Mouse (Mus musculus) embryonic facial prominence, embryonic 14.5 days (tissue): ENCODE results near the gene Son. TPM values are rescaled to one million over a fixed set of nuclear protein-coding genes. Genes with fewer than 3 reads are reported as not detected.

Experiments
- ATAC-seq: fragments of 200-750 bp; cut with Nextera tagmentation; 2 replicates; pipeline ENCODE4 v1.8.0; 2017; ENCODE audit warnings: low read depth, moderate number of reproducible peaks, moderate TSS enrichment
- DNase-seq: peaks from one replicate; pipeline ENCODE4 v3.0.0-alpha.2; 2015; ENCODE audit warnings: low spot score
- H3K27ac ChIP-seq: fragments of 300-500 bp; sonication (generic); replicated peaks from 2 replicates; pipeline ENCODE4 v1.5.1; 2014; ENCODE audit warnings: low read depth, mild to moderate bottlenecking, low read length, moderate library complexity
- H3K27me3 ChIP-seq: fragments of 300-500 bp; sonication (generic); replicated peaks from 2 replicates; pipeline ENCODE4 v1.6.1; 2014; ENCODE audit warnings: low read length; ENCODE audit not compliant: control insufficient read depth, insufficient read depth
- H3K36me3 ChIP-seq: fragments of 300-500 bp; sonication (generic); 2 replicates; pipeline ENCODE4 v1.6.1; 2014; ENCODE audit warnings: low read length, mixed read lengths; ENCODE audit not compliant: control insufficient read depth, insufficient read depth
- H3K4me1 ChIP-seq: fragments of 300-500 bp; sonication (generic); 2 replicates; pipeline ENCODE4 v1.6.1; 2014; ENCODE audit warnings: antibody characterized with exemption, low read length; ENCODE audit not compliant: control insufficient read depth, insufficient read depth
- H3K4me2 ChIP-seq: fragments of 300-500 bp; sonication (generic); 2 replicates; pipeline ENCODE4 v1.6.1; 2014; ENCODE audit warnings: low read depth, mild to moderate bottlenecking, low read length, moderate library complexity, mixed read lengths
- H3K4me3 ChIP-seq: fragments of 300-500 bp; sonication (generic); 2 replicates; pipeline ENCODE4 v1.5.1; 2014; ENCODE audit warnings: low read depth, mild to moderate bottlenecking, low read length
- H3K9ac ChIP-seq: fragments of 300-500 bp; sonication (generic); 2 replicates; pipeline ENCODE4 v1.6.1; 2014; ENCODE audit warnings: low read depth, mild to moderate bottlenecking, low read length, moderate library complexity, mixed read lengths
- H3K9me3 ChIP-seq: fragments of 300-500 bp; sonication (generic); 2 replicates; pipeline ENCODE4 v1.6.1; 2016; ENCODE audit warnings: low read length; ENCODE audit not compliant: control insufficient read depth
- WGBS: fragments of 180-500 bp; shearing (Covaris S2); extraction: QIAGEN DNeasy Blood & Tissue Kit; methylation state at CpG from one replicate; pipeline ENCODE4 v1.1.7; 2014; 5-methylcytosine and 5-hydroxymethylcytosine counted together
- polyA plus RNA-seq: library from polyadenylated mRNA; unstranded; fragments of >200 nt; fragmentation: Nextera tagmentation; extraction: Ambion mirVana; gene quantifications from 2 replicates; pipeline ENCODE4 v1.2.1, GENCODE M21; 2014

Gene Son
- polyA plus RNA-seq, 1 experiment from 2014 or later = 145 TPM

GRCm38 (mm10) chr16:91728123-91729065, 81.1 kb downstream of the Son start, which contains the start of gene Cryzl1:
Gene Cryzl1, minus strand, starts transcription at chr16:91728975.
- peak within 1 kb of the TSS; percentile 80 for H3K4me2 ChIP-seq
- ATAC-seq = peak; percentile 95
- peak within 1 kb of the TSS; percentile 85 for H3K4me3 ChIP-seq
- H3K4me1 ChIP-seq = peaks cover 14% of the 10 kb centered on the region
- H3K9me3 ChIP-seq = no peaks in the 10 kb centered on the region
- H3K36me3 ChIP-seq = 0 out of 2 replicates have a peak, but pooled peaks cover 7% of the 10 kb centered on the region
- H3K27me3 ChIP-seq = no peaks in the 10 kb centered on the region
- H3K27ac ChIP-seq = peak within 1 kb of the TSS; percentile 93
- DNase-seq = peak; percentile 100
- 1% methylated on average over 39 of the region's 46 CpGs for WGBS
- H3K9ac ChIP-seq = peak within 1 kb of the TSS; percentile 94

Other genes with a start within 250 kb of the Son start
- gene Il10rb, start 241.3 kb upstream of the Son start, polyA plus RNA-seq = 32.6 and 33.2 TPM in 2 replicates
- 47.3 and 53.7 TPM in 2 replicates for gene Ifnar1, start 162.3 kb upstream of the Son start, polyA plus RNA-seq
- gene Ifngr2, start 100.4 kb upstream of the Son start, polyA plus RNA-seq = 51.0 and 55.9 TPM in 2 replicates
- 39.5 and 41.7 TPM in 2 replicates for gene Tmem50b, start 49.7 kb upstream of the Son start, polyA plus RNA-seq
- gene Dnajc28, start 28.5 kb upstream of the Son start, polyA plus RNA-seq = 2.4 and 4.5 TPM in 2 replicates
- gene Gart, start 554 bp upstream of the Son start, polyA plus RNA-seq = 84.5 and 96.3 TPM in 2 replicates
- 17.8 and 21.7 TPM in 2 replicates for gene Donson, start 41.3 kb downstream of the Son start, polyA plus RNA-seq
- 61.6 and 61.8 TPM in 2 replicates for gene Cryzl1, start 81.5 kb downstream of the Son start, polyA plus RNA-seq
- 28.1 and 30.1 TPM in 2 replicates for gene Itsn1, start 81.8 kb downstream of the Son start, polyA plus RNA-seq